Mouse (Mus musculus) G1E (cell line): Measurements from ENCODE around the gene Gnao1. TPM values are rescaled to one million over a fixed set of nuclear protein-coding genes. Genes with fewer than 3 reads are reported as not detected.

Source experiments
- ATAC-seq: 2 replicates; pipeline ENCODE4 v1.8.0; 2016; ENCODE audit warnings: mild to moderate bottlenecking; ENCODE audit not compliant: insufficient number of reproducible peaks, poor library complexity, low FRiP score, severe bottlenecking; ENCODE audit errors: extremely low read depth
- DNase-seq: peaks from one replicate; pipeline ENCODE4 v3.0.0; 2012; ENCODE audit warnings: low spot score
- H3K27me3 ChIP-seq: 2 replicates; pipeline ENCODE4 v1.6.1; 2012; ENCODE audit warnings: mild to moderate bottlenecking, low read length, inconsistent platforms; ENCODE audit not compliant: insufficient read depth
- H3K36me3 ChIP-seq: replicated peaks from 2 replicates; pipeline ENCODE3; 2012; ENCODE audit warnings: mild to moderate bottlenecking, inconsistent platforms
- H3K4me1 ChIP-seq: 2 replicates; pipeline ENCODE4 v1.6.1; 2012; ENCODE audit warnings: low read depth, low read length, inconsistent platforms, mixed read lengths; ENCODE audit not compliant: insufficient read depth
- H3K4me3 ChIP-seq: 2 replicates; pipeline ENCODE4 v1.5.1; 2012; ENCODE audit warnings: low read depth, mild to moderate bottlenecking, inconsistent platforms, low read length, moderate library complexity, mixed read lengths
- H3K9me3 ChIP-seq: replicated peaks from 2 replicates; pipeline ENCODE4 v1.6.1; 2012; ENCODE audit warnings: inconsistent platforms
- CTCF ChIP-seq: IDR thresholded peaks from 2 replicates; pipeline ENCODE4 v1.5.1; 2012; ENCODE audit warnings: low read depth, low read length, inconsistent platforms, mixed read lengths
- GATA1 ChIP-seq: IDR thresholded peaks from 2 replicates; pipeline ENCODE4 v1.6.1; 2012; ENCODE audit warnings: borderline replicate concordance, low read length, inconsistent platforms, mixed read lengths
- GATA2 ChIP-seq: IDR thresholded peaks from 2 replicates; pipeline ENCODE4 v1.6.1; 2012; ENCODE audit warnings: low read depth, low read length, inconsistent platforms, borderline replicate concordance
- POLR2AphosphoS5 ChIP-seq: IDR thresholded peaks from 2 replicates; pipeline ENCODE4 v1.6.1; 2012; ENCODE audit warnings: low read depth, low read length, inconsistent platforms; ENCODE audit not compliant: insufficient replicate concordance
- TAL1 ChIP-seq: conservative IDR thresholded peaks from 2 replicates; pipeline ENCODE4 v1.6.1; 2012; ENCODE audit warnings: low read depth, low read length, inconsistent platforms, mixed read lengths
- polyA plus RNA-seq: library from polyadenylated mRNA; stranded (reverse); fragments of >175 nt; gene quantifications from 2 replicates; pipeline ENCODE4 v1.2.3, GENCODE M21; 2012
- total RNA-seq, 2 experiments: library from RNA; stranded (forward) in 1 of 2; stranded (reverse) in 1 of 2; fragments of 200-1000 nt in 1 of 2; fragments of >200 nt in 1 of 2; fragmentation: Nextera tagmentation in 1 of 2; gene quantifications; 2 replicates each; pipeline ENCODE4 v1.2.3; 2014 to 2017

The Gnao1 gene
- total and polyA plus RNA-seq, 3 experiments: 0.27 TPM; not detected in 2

DNA sequence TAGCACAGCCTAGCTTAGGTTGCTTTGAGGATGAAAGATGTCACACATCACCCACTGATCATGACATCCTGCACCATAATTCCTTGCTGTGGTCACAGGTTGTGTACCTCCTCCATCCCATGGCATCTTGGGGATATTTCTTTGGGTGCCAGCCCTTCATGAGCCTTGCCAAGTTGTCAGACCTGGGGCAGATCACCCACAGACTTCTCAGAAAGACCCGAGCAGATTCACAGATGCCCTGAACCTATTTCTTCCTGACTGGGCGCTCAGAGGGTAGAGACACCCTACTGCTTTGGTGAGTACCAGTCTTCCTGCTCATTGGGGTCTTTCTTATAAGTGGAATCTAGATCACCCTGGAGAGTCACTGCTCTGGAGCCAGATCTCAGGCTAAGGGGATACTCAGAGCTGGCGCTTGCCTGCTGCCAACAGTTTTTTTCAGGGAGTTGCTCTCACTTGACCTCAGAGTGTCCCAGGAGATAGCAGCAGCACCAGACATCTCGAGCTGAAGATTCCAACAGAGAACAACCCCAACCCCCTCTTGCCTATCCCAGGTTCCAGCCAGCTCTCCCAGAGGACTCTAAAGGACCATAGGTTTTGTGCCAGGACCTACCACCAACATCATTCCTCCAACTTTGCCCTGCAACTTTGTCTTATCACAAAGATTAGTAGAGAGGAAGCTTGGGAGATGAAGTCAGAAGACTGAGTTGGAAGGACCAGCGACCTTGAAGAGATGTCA is 58.9 kb downstream of the Gnao1 start:
- no peaks in the 10 kb centered on the region for H3K27me3 ChIP-seq
- ATAC-seq (no peak), DNase-seq (no peak)
- no peaks in the 10 kb centered on the region for H3K4me1 ChIP-seq
- H3K4me3 ChIP-seq: no peak overlapping the region
- no peak for TF ChIP-seq CTCF
- no peak for TF ChIP-seq TAL1
- no peak for TF ChIP-seq POLR2AphosphoS5
- no peak for TF ChIP-seq GATA2
- TF ChIP-seq GATA1: no peak
- no peaks in the 10 kb centered on the region for H3K36me3 ChIP-seq
- peaks cover 30% of the 10 kb centered on the region for H3K9me3 ChIP-seq

DNA sequence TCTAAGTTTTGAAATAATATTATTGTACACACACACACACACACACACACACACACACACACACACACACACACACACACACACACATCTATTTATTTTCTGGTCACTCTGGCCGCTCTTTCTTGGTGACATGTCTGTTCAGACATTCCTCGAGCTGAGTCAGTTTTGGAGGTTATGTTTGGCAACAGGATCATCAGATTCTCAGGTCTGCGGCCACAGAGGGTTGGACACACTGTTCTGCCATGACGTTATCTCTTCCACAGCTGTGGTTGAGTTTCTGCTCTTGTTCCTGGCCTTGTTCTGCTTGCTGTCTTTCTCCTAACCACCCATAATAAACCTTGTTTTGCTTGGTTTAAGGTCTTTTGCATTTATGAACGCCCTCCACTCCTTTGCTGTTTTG is 61.5 kb downstream of the Gnao1 start:
- Histone ChIP-seq H3K27me3 (no peaks in the 10 kb centered on the region), H3K9me3 (peaks cover 25% of the 10 kb centered on the region), H3K36me3 (no peaks in the 10 kb centered on the region), H3K4me1 (no peaks in the 10 kb centered on the region), H3K4me3 (no peak overlapping the region)
- TF ChIP-seq TAL1: no peak
- TF ChIP-seq GATA2: no peak
- TF ChIP-seq CTCF: no peak
- no peak for TF ChIP-seq GATA1
- no peak for ATAC-seq
- DNase-seq: no peak

DNA sequence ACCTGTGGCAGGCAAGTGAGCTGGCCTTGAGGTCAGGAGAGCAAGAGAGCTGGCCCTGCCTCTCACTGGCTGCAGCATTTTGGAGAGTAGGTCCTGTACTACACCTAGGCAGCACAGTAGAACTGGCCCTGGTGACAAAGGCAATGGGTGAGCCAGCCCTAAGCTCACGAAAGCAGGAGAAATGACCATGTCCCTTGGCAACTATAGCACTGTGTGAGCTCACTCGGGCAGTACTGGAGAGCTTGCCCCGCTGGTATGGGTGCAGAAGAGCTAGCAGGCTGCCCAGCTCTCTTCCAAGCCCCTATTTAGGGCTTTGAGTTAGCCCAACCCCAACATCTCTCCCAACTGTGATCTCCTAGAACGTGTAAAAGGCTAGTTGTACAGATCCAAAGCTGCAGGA is 68.6 kb downstream of the Gnao1 start:
- Histone ChIP-seq H3K9me3 (peaks cover 35% of the 10 kb centered on the region), H3K27me3 (no peaks in the 10 kb centered on the region), H3K4me1 (no peaks in the 10 kb centered on the region), H3K4me3 (no peak overlapping the region), H3K36me3 (no peaks in the 10 kb centered on the region)
- no peak for DNase-seq
- TF ChIP-seq POLR2AphosphoS5: no peak
- TF ChIP-seq GATA1: no peak
- TF ChIP-seq GATA2: no peak
- TF ChIP-seq TAL1: no peak
- no peak for TF ChIP-seq CTCF
- no peak for ATAC-seq

DNA sequence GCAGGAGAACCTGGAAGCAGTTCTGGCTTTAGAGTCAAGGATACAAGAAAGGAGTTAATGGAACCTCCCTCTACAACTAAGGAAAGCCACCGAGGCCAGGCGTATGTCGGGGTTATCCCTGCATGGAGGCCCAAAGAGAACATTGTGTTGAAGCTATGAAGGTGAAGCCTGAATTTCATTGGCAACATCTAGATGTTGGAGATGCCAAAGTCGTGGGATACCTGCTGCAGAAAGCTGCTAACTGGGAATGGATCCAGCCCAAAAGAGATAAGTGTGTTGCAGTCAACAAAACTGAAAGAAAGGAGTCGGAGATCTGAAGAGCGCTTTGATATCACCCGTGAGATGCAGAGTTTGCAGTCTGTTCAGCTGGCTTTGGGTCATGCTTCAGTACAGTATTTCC is 70.2 kb downstream of the Gnao1 start:
- ATAC-seq: no peak
- no peaks in the 10 kb centered on the region for H3K27me3 ChIP-seq
- H3K4me1 ChIP-seq: no peaks in the 10 kb centered on the region
- TF ChIP-seq GATA1: no peak
- no peak for TF ChIP-seq GATA2
- no peak for TF ChIP-seq TAL1
- no peak for TF ChIP-seq CTCF
- TF ChIP-seq POLR2AphosphoS5: no peak
- H3K4me3 ChIP-seq: no peak overlapping the region
- peaks cover 42% of the 10 kb centered on the region for H3K9me3 ChIP-seq
- no peak for DNase-seq
- no peaks in the 10 kb centered on the region for H3K36me3 ChIP-seq

DNA sequence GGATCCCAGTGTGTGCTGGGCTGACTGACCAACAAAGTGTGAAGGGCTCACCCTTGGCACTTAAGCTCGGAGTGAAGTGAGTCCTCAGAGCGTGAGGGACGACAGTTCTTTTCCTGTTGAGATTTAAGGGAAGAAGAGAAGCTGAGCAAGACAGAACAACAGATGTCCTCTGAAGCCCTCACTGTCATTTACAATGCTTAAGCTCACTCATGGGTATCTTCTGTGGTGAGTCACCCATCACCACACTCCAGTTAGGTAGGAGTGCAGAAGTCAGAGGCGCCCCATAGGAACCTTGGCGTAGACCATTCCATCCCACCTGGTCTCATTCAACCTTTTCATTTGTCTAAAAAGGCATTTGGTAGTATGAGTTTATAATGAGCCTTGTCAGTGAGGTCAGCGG is 71.6 kb downstream of the Gnao1 start:
- H3K4me3 ChIP-seq: no peak overlapping the region
- no peak for ATAC-seq
- no peak for DNase-seq
- no peaks in the 10 kb centered on the region for H3K27me3 ChIP-seq
- H3K4me1 ChIP-seq: no peaks in the 10 kb centered on the region
- TF ChIP-seq TAL1 (no peak), GATA2 (no peak), POLR2AphosphoS5 (no peak), CTCF (no peak), GATA1 (no peak)
- H3K9me3 ChIP-seq: peaks cover 34% of the 10 kb centered on the region
- H3K36me3 ChIP-seq: no peaks in the 10 kb centered on the region

DNA sequence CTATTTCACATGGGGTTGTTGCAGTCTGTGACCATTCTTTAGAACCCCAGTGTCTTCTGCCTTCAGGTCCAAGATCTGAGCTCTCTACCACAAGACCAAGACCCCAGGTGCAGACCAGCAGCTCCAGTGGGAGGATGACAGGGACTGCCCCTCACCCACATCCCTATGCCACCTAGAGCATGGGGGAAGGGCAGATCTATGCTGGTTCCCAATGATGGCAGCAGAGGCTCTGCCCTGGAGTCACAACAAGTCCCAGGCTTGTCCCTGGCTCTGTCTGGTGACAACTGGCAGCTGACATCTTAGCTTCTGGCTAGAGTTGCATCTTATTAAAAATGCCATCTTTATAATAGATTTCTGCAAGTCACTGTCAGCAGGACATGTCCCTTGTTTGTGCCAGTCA is 73.5 kb downstream of the Gnao1 start:
- ATAC-seq (no peak), DNase-seq (no peak)
- TF ChIP-seq TAL1 (no peak), GATA2 (no peak), GATA1 (no peak), POLR2AphosphoS5 (no peak), CTCF (no peak)
- H3K27me3 ChIP-seq: no peaks in the 10 kb centered on the region
- H3K9me3 ChIP-seq: peaks cover 37% of the 10 kb centered on the region
- H3K4me3 ChIP-seq: no peak overlapping the region
- H3K36me3 ChIP-seq: no peaks in the 10 kb centered on the region
- no peaks in the 10 kb centered on the region for H3K4me1 ChIP-seq
